Mouse (Mus musculus): ENCODE results near the gene Avpi1.

Gene Avpi1

GRCm38 (mm10) chr19:42144541-42145167 is 15.8 kb upstream of the Avpi1 start:
- DNase-seq (ENCODE audit: low read depth): peak; percentile 81

- DNase-seq (ENCODE audit: low read depth): no peak
These were observed 15.2 kb upstream of the Avpi1 start for GRCm38 (mm10) chr19:42144067-42144466.

- DNase-seq (ENCODE audit: low read depth): no peak
These were observed 13.9 kb upstream of the Avpi1 start for GRCm38 (mm10) chr19:42142757-42143156.

GRCm38 (mm10) chr19:42141998-42142397 is 13.1 kb upstream of the Avpi1 start:
- no peak for DNase-seq (ENCODE audit: low read depth)

- DNase-seq (ENCODE audit: low read depth): no peak
These were observed 11.1 kb upstream of the Avpi1 start for GRCm38 (mm10) chr19:42139724-42140517.

- DNase-seq (ENCODE audit: low read depth): no peak
These were observed 9.8 kb upstream of the Avpi1 start for GRCm38 (mm10) chr19:42138517-42139285.

GRCm38 (mm10) chr19:42137167-42137672 is 8.4 kb upstream of the Avpi1 start:
- DNase-seq (ENCODE audit: low read depth): no peak

GRCm38 (mm10) chr19:42136126-42136525 is 7.3 kb upstream of the Avpi1 start:
- no peak for DNase-seq (ENCODE audit: low read depth)

- no peak for DNase-seq (ENCODE audit: low read depth)
These were observed 6.2 kb upstream of the Avpi1 start for GRCm38 (mm10) chr19:42135070-42135469.

- no peak for DNase-seq (ENCODE audit: low read depth)
These were observed 2.2 kb upstream of the Avpi1 start for GRCm38 (mm10) chr19:42131101-42131500.

GRCm38 (mm10) chr19:42130294-42130606 is 1.4 kb upstream of the Avpi1 start:
- no peak for DNase-seq (ENCODE audit: low read depth)

GRCm38 (mm10) chr19:42129509-42130293 is 842 bp upstream of the Avpi1 start:
- DNase-seq (ENCODE audit: low read depth): peak; percentile 46

GRCm38 (mm10) chr19:42128052-42128740 is 663 bp downstream of the Avpi1 start:
- DNase-seq (ENCODE audit: low read depth): no peak

- DNase-seq (ENCODE audit: low read depth): no peak
These were observed 1.8 kb downstream of the Avpi1 start for GRCm38 (mm10) chr19:42127024-42127423.

- DNase-seq (ENCODE audit: low read depth): no peak
These were observed 2.6 kb downstream of the Avpi1 start for GRCm38 (mm10) chr19:42126219-42126605.

- no peak for DNase-seq (ENCODE audit: low read depth)
These were observed 3.2 kb downstream of the Avpi1 start for GRCm38 (mm10) chr19:42125501-42126218.

GRCm38 (mm10) chr19:42124684-42125083 is 4.2 kb downstream of the Avpi1 start:
- no peak for DNase-seq (ENCODE audit: low read depth)

- no peak for DNase-seq (ENCODE audit: low read depth)
These were observed 8.4 kb downstream of the Avpi1 start for GRCm38 (mm10) chr19:42120451-42120850.

- DNase-seq (ENCODE audit: low read depth): no peak
These were observed 10.3 kb downstream of the Avpi1 start for GRCm38 (mm10) chr19:42118596-42118995.

- DNase-seq (ENCODE audit: low read depth): no peak
These were observed 10.7 kb downstream of the Avpi1 start for GRCm38 (mm10) chr19:42118142-42118541.

Measured in c-Kit-positive CD71-negative TER-119-negative erythroid progenitor cells, embryonic 14.5 days (primary cell).